Mouse (Mus musculus) left cerebral cortex, postnatal 25 days (tissue): ENCODE data around the gene Pde6d. TPM values are rescaled to one million over a fixed set of nuclear protein-coding genes. Genes with fewer than 3 reads are reported as not detected.
"Not testable (repeated sequence)": the region's sequence is repeated elsewhere in the genome, so short reads cannot be mapped to it uniquely, and the experiment has no call there.

Experiments used
- DNase-seq, 2 experiments: peaks; one replicate each; pipeline ENCODE4 v3.0.0; 2022; ENCODE audit warnings: low spot score in 2 of 2, mixed read lengths in 1 of 2
- intact Hi-C: fragments of 180-260 bp; cut with DNase I; formaldehyde crosslinking; loops from one replicate; pipeline ENCODE4 v1.15.1; 2025
- total RNA-seq, 2 experiments: library from RNA; stranded (reverse); gene quantifications; 2 replicates each; pipeline ENCODE4 v1.2.3; 2021

Pde6d gene
- total RNA-seq, 2 experiments from 2014 or later, result 49.4 to 58.1 TPM

GRCm38 (mm10) chr1:86571941-86572340 is 10.5 kb downstream of the Pde6d start:
- intact Hi-C loops, result no loop called here
- DNase-seq, result peak in 1 of 2 experiments; percentile 28

GRCm38 (mm10) chr1:86571381-86571780 is 11.0 kb downstream of the Pde6d start:
- intact Hi-C loops, result no loop called here

GRCm38 (mm10) chr1:86569292-86569860 is 13.1 kb downstream of the Pde6d start:
- DNase-seq, result no peak
- intact Hi-C loops, result no loop called here

More at GRCm38 (mm10) chr1:86571381-86571780, 11.0 kb downstream of the Pde6d start:
- DNase-seq, result no peak

GRCm38 (mm10) chr1:86568409-86568808 is 14.0 kb downstream of the Pde6d start:
- intact Hi-C loops, result no loop called here
- DNase-seq, result no peak

GRCm38 (mm10) chr1:86562663-86563062 is 19.8 kb downstream of the Pde6d start:
- no peak for DNase-seq

GRCm38 (mm10) chr1:86559232-86559631 is 23.2 kb downstream of the Pde6d start:
- intact Hi-C loops, result no loop called here
- DNase-seq, result no peak

More at GRCm38 (mm10) chr1:86562663-86563062, 19.8 kb downstream of the Pde6d start:
- intact Hi-C loops, result no loop called here

- intact Hi-C loops, result no loop called here
- no peak for DNase-seq
These were observed 24.6 kb downstream of the Pde6d start for GRCm38 (mm10) chr1:86557872-86558271.

GRCm38 (mm10) chr1:86555665-86556064 is 26.8 kb downstream of the Pde6d start:
- no peak for DNase-seq
- intact Hi-C loops, result no loop called here

- DNase-seq, result no peak
- intact Hi-C loops, result no loop called here
These were observed 30.6 kb downstream of the Pde6d start for GRCm38 (mm10) chr1:86551877-86552276.

- DNase-seq, result no peak
- intact Hi-C loops, result no loop called here
These were observed 31.1 kb downstream of the Pde6d start for GRCm38 (mm10) chr1:86551299-86551698.

GRCm38 (mm10) chr1:86546797-86547196 is 35.6 kb downstream of the Pde6d start:
- no peak for DNase-seq
- intact Hi-C loops, result no loop called here

- no peak for DNase-seq
- intact Hi-C loops, result no loop called here
These were observed 39.8 kb downstream of the Pde6d start for GRCm38 (mm10) chr1:86542584-86542983.

GRCm38 (mm10) chr1:86539583-86539982 is 42.8 kb downstream of the Pde6d start:
- intact Hi-C loops, result not testable (repeated sequence)

GRCm38 (mm10) chr1:86538383-86538782 is 44.0 kb downstream of the Pde6d start:
- no peak for DNase-seq
- intact Hi-C loops, result no loop called here

More at GRCm38 (mm10) chr1:86539583-86539982, 42.8 kb downstream of the Pde6d start:
- DNase-seq, result not testable (repeated sequence)

GRCm38 (mm10) chr1:86533411-86534130 is 48.9 kb downstream of the Pde6d start:
- intact Hi-C loops, result no loop called here
- peak; percentile 59 to 87 for DNase-seq

- intact Hi-C loops, result loop anchor here (1.0 kb wide), 2 partner anchors 31 to 92 kb away; no protein-coding TSS in a partner anchor
- peak; percentile 93 to 96 for DNase-seq
These were observed 49.9 kb downstream of the Pde6d start for GRCm38 (mm10) chr1:86532362-86533051.

- intact Hi-C loops, result loop anchor here (1.0 kb wide), 2 partner anchors 30 to 91 kb away; no protein-coding TSS in a partner anchor
- DNase-seq, result no peak
These were observed 50.7 kb downstream of the Pde6d start for GRCm38 (mm10) chr1:86531547-86532321.

- DNase-seq, result no peak
- intact Hi-C loops, result no loop called here
These were observed 51.4 kb downstream of the Pde6d start for GRCm38 (mm10) chr1:86530871-86531546.

- intact Hi-C loops, result loop anchor here (5.0 kb wide), 2 partner anchors 152 to 172 kb away; partner anchors contain the start of gene Ncl
- no peak for DNase-seq
These were observed 52.8 kb downstream of the Pde6d start for GRCm38 (mm10) chr1:86529590-86529989.
